Mouse (Mus musculus) NIH3T3 (cell line): Measurements from ENCODE around the gene Dna2.

Experiments
- DNase-seq: peaks from one replicate; pipeline ENCODE4 v3.0.0-alpha.2; 2012; ENCODE audit warnings: low read depth

The Dna2 gene

GRCm38 (mm10) chr10:62984072-62984471 lies 37.2 kb downstream of the Dna2 start:
- no peak for DNase-seq

GRCm38 (mm10) chr10:62984495-62984894 lies 37.7 kb downstream of the Dna2 start:
- no peak for DNase-seq

- DNase-seq = peak; percentile 55
These were observed 40.5 kb downstream of the Dna2 start for GRCm38 (mm10) chr10:62987341-62987740.

- DNase-seq = no peak
These were observed 43.8 kb downstream of the Dna2 start for GRCm38 (mm10) chr10:62990636-62991035.

- no peak for DNase-seq
These were observed 47.2 kb downstream of the Dna2 start for GRCm38 (mm10) chr10:62993991-62994390.

GRCm38 (mm10) chr10:63000584-63000983 lies 53.8 kb downstream of the Dna2 start:
- no peak for DNase-seq

GRCm38 (mm10) chr10:63003252-63003651 lies 56.4 kb downstream of the Dna2 start:
- no peak for DNase-seq

- DNase-seq = no peak
These were observed 57.7 kb downstream of the Dna2 start for GRCm38 (mm10) chr10:63004556-63004955.

- peak; percentile 53 for DNase-seq
These were observed 61.4 kb downstream of the Dna2 start for GRCm38 (mm10) chr10:63008193-63008592.

GRCm38 (mm10) chr10:63010268-63010667 lies 63.4 kb downstream of the Dna2 start:
- no peak for DNase-seq

GRCm38 (mm10) chr10:63011556-63011955 lies 64.7 kb downstream of the Dna2 start:
- DNase-seq = no peak

GRCm38 (mm10) chr10:63013476-63013875 lies 66.7 kb downstream of the Dna2 start:
- no peak for DNase-seq

GRCm38 (mm10) chr10:63014168-63014567 lies 67.3 kb downstream of the Dna2 start:
- no peak for DNase-seq

GRCm38 (mm10) chr10:63019304-63019703 lies 72.5 kb downstream of the Dna2 start:
- no peak for DNase-seq

GRCm38 (mm10) chr10:63021702-63022101 lies 74.9 kb downstream of the Dna2 start:
- peak; percentile 48 for DNase-seq

- DNase-seq = no peak
These were observed 75.8 kb downstream of the Dna2 start for GRCm38 (mm10) chr10:63022541-63023120.

GRCm38 (mm10) chr10:63023121-63023748 lies 76.4 kb downstream of the Dna2 start:
- DNase-seq = peak; percentile 74
